Mouse (Mus musculus): ENCODE results near the gene Bach1.

- TF ChIP-seq POLR2A (IDR thresholded peaks at IDR 0.05; ENCODE audit: low read depth, low read length) (no peak), CTCF (conservative IDR thresholded peaks at IDR 0.05 in 1 of 2, IDR thresholded peaks at IDR 0.05 in 1 of 2; ENCODE audit: low read depth in 2 of 2, low read length in 2 of 2) (no peak), SIN3A (IDR thresholded peaks at IDR 0.05; ENCODE audit: low read length) (no peak), USF1 (IDR thresholded peaks at IDR 0.05; ENCODE audit: low read depth, low read length) (no peak), USF2 (conservative IDR thresholded peaks at IDR 0.05; ENCODE audit: low read depth, low read length) (no peak), MAZ (IDR thresholded peaks at IDR 0.05; ENCODE audit: low read depth, low read length) (no peak), RAD21 (IDR thresholded peaks at IDR 0.05; ENCODE audit: low read depth, low read length) (no peak), MEF2A (IDR thresholded peaks at IDR 0.05; ENCODE audit: borderline replicate concordance, low read depth, low read length) (no peak)
Observed at GRCm38 (mm10) chr16:87741034-87741715, 42.4 kb downstream of the Bach1 start.

Data from CH12.LX (cell line).